Mouse (Mus musculus) limb, embryonic 14.5 days (tissue): ENCODE results near the gene Rap1gap2. TPM values are rescaled to one million over a fixed set of nuclear protein-coding genes. Genes with fewer than 3 reads are reported as not detected.
A peak's percentile ranks its signal among the peaks of the same experiment; 100 is the strongest.

Experiments used
- ATAC-seq: fragments of 200-750 bp; cut with Nextera tagmentation; 2 replicates; pipeline ENCODE4 v1.8.0; 2017; ENCODE audit warnings: low read depth, moderate number of reproducible peaks, moderate TSS enrichment; ENCODE audit not compliant: low FRiP score
- DNase-seq: peaks from one replicate; pipeline ENCODE4 v3.0.0-alpha.2; 2015; ENCODE audit warnings: low spot score
- H3K27ac ChIP-seq: fragments of 300-500 bp; sonication (generic); replicated peaks from 2 replicates; pipeline ENCODE4 v1.5.1; 2014; ENCODE audit warnings: low read depth, mild to moderate bottlenecking, low read length, moderate library complexity, mixed read lengths
- H3K27me3 ChIP-seq: fragments of 300-500 bp; sonication (generic); 2 replicates; pipeline ENCODE4 v1.6.1; 2014; ENCODE audit warnings: low read length, mixed read lengths; ENCODE audit not compliant: control insufficient read depth, insufficient read depth
- H3K36me3 ChIP-seq: fragments of 300-500 bp; sonication (generic); 2 replicates; pipeline ENCODE4 v1.6.1; 2014; ENCODE audit warnings: mild to moderate bottlenecking, low read length, moderate library complexity, mixed read lengths; ENCODE audit not compliant: control insufficient read depth, insufficient read depth
- H3K4me1 ChIP-seq: fragments of 300-500 bp; sonication (generic); 2 replicates; pipeline ENCODE4 v1.6.1; 2014; ENCODE audit warnings: antibody characterized with exemption, low read length, mixed read lengths; ENCODE audit not compliant: control insufficient read depth, insufficient read depth
- H3K4me2 ChIP-seq: fragments of 300-500 bp; sonication (generic); replicated peaks from 2 replicates; pipeline ENCODE4 v1.6.1; 2014; ENCODE audit warnings: low read depth, mild to moderate bottlenecking, low read length, moderate library complexity; ENCODE audit not compliant: severe bottlenecking
- H3K4me3 ChIP-seq: fragments of 300-500 bp; sonication (generic); replicated peaks from 2 replicates; pipeline ENCODE4 v1.5.1; 2014; ENCODE audit warnings: low read length
- H3K9ac ChIP-seq: fragments of 300-500 bp; sonication (generic); 2 replicates; pipeline ENCODE4 v1.6.1; 2014; ENCODE audit warnings: mild to moderate bottlenecking, low read depth, low read length, moderate library complexity; ENCODE audit not compliant: severe bottlenecking
- H3K9me3 ChIP-seq: fragments of 300-500 bp; sonication (generic); 2 replicates; pipeline ENCODE4 v1.6.1; 2016; ENCODE audit warnings: low read length; ENCODE audit not compliant: control insufficient read depth
- POLR2A ChIP-seq: fragments of 200-500 bp; IDR thresholded peaks from 2 replicates; pipeline ENCODE4 v1.8.0; 2012; ENCODE audit warnings: inconsistent platforms, mild to moderate bottlenecking, moderate library complexity, borderline replicate concordance; ENCODE audit not compliant: insufficient read depth, insufficient read length; ENCODE audit errors: extremely low read depth
- WGBS: fragments of 180-500 bp; shearing (Covaris S2); extraction: QIAGEN DNeasy Blood & Tissue Kit; methylation state at CpG from one replicate; pipeline ENCODE4 v1.1.7; 2014; 5-methylcytosine and 5-hydroxymethylcytosine counted together
- polyA plus RNA-seq, 2 experiments: library from polyadenylated mRNA; depleted of rRNA in 1 of 2; stranded (reverse) in 1 of 2; unstranded in 1 of 2; fragments of >200 nt; fragmentation: Nextera tagmentation in 1 of 2; extraction: Ambion mirVana in 1 of 2; gene quantifications; 2 replicates each; pipeline versions ENCODE4 v1.2.1 to v1.2.3; 2012 to 2014

Gene Rap1gap2
- polyA plus RNA-seq, 2 experiments, result 1.1 to 4.1 TPM

- H3K9me3 ChIP-seq, result no peaks in the 10 kb centered on the region
- no peak overlapping the region for H3K4me3 ChIP-seq
- no peak for TF ChIP-seq POLR2A
- no peaks in the 10 kb centered on the region for H3K36me3 ChIP-seq
- H3K27ac ChIP-seq, result no peak overlapping the region
- WGBS, result 76% methylated on average over 9 of the region's 9 CpGs
- ATAC-seq (no peak), DNase-seq (no peak)
- H3K9ac ChIP-seq, result no peak overlapping the region
- no peak overlapping the region for H3K4me2 ChIP-seq
- no peaks in the 10 kb centered on the region for H3K27me3 ChIP-seq
- peaks cover 2% of the 10 kb centered on the region; the same call in 1 of the 2 replicates for H3K4me1 ChIP-seq
Measured at GRCm38 (mm10) chr11:74385674-74386073, 225.0 kb downstream of the Rap1gap2 start.

- WGBS, result 64% methylated on average over 4 of the region's 4 CpGs
- no peak overlapping the region for H3K9ac ChIP-seq
- DNase-seq, result no peak
Measured at GRCm38 (mm10) chr11:74379166-74379873, 231.4 kb downstream of the Rap1gap2 start.

GRCm38 (mm10) chr11:74376847-74377246, 233.9 kb downstream of the Rap1gap2 start:
- no peak overlapping the region for H3K4me2 ChIP-seq
- TF ChIP-seq POLR2A, result no peak
- H3K4me1 ChIP-seq, result no peaks in the 10 kb centered on the region
- H3K27ac ChIP-seq, result no peak overlapping the region
- no peaks in the 10 kb centered on the region for H3K36me3 ChIP-seq
- WGBS, result 65% methylated on average over 3 of the region's 3 CpGs
- peak; percentile 55; the same call in 1 of the 2 replicates for ATAC-seq
- H3K9ac ChIP-seq, result no peak overlapping the region
- H3K9me3 ChIP-seq, result no peaks in the 10 kb centered on the region
- no peaks in the 10 kb centered on the region for H3K27me3 ChIP-seq
- DNase-seq, result no peak
- no peak overlapping the region for H3K4me3 ChIP-seq

More at GRCm38 (mm10) chr11:74379166-74379873, 231.4 kb downstream of the Rap1gap2 start:
- no peaks in the 10 kb centered on the region for H3K36me3 ChIP-seq
- no peaks in the 10 kb centered on the region for H3K9me3 ChIP-seq
- ATAC-seq, result no peak
- no peaks in the 10 kb centered on the region for H3K4me1 ChIP-seq
- no peak overlapping the region for H3K4me3 ChIP-seq
- TF ChIP-seq POLR2A, result no peak
- no peak overlapping the region for H3K4me2 ChIP-seq
- H3K27ac ChIP-seq, result no peak overlapping the region
- no peaks in the 10 kb centered on the region for H3K27me3 ChIP-seq

GRCm38 (mm10) chr11:74371393-74372100, 239.2 kb downstream of the Rap1gap2 start:
- DNase-seq, result peak; percentile 77
- 0 out of 2 replicates have a peak, but pooled peaks have one; percentile 23 for ATAC-seq
- no peak for TF ChIP-seq POLR2A
- no peaks in the 10 kb centered on the region for H3K4me1 ChIP-seq
- no peak overlapping the region for H3K9ac ChIP-seq
- H3K9me3 ChIP-seq, result no peaks in the 10 kb centered on the region
- no peak overlapping the region for H3K27ac ChIP-seq
- H3K36me3 ChIP-seq, result no peaks in the 10 kb centered on the region
- H3K4me2 ChIP-seq, result no peak overlapping the region
- no peak overlapping the region for H3K4me3 ChIP-seq
- WGBS, result 11% methylated on average over 22 of the region's 22 CpGs
- 0 out of 2 replicates have a peak, but pooled peaks cover 6% of the 10 kb centered on the region for H3K27me3 ChIP-seq

- ATAC-seq (no peak), DNase-seq (no peak)
- Histone ChIP-seq H3K4me3 (no peak within 1 kb of the TSS), H3K4me1 (no peaks in the 10 kb centered on the region), H3K27ac (no peak within 1 kb of the TSS), H3K36me3 (no peaks in the 10 kb centered on the region), H3K9ac (no peak within 1 kb of the TSS), H3K27me3 (no peaks in the 10 kb centered on the region), H3K4me2 (no peak within 1 kb of the TSS), H3K9me3 (0 out of 2 replicates have a peak, but pooled peaks cover 3% of the 10 kb centered on the region)
- 65% methylated on average over 1 of the region's 1 CpGs for WGBS
- TF ChIP-seq POLR2A, result no peak
Measured at GRCm38 (mm10) chr11:74361769-74362168, 248.9 kb downstream of the Rap1gap2 start, which contains the start of gene Olfr412. TSS of gene Olfr412 (plus strand) at chr11:74362069.
